Mouse (Mus musculus) adrenal gland (tissue): ENCODE data around the gene Ugt1a8.
"Not testable (repeated sequence)": the region's sequence is repeated elsewhere in the genome, so short reads cannot be mapped to it uniquely, and the experiment has no call there.

Experiments used
- intact Hi-C: fragments of 180-260 bp; cut with DNase I; formaldehyde crosslinking; loops from one replicate; pipeline ENCODE4 v1.15.1; 2025

Ugt1a8 gene

GRCm38 (mm10) chr1:88109027-88109557 is 21.5 kb downstream of the Ugt1a8 start:
- intact Hi-C loops = not testable (repeated sequence)

- intact Hi-C loops = not testable (repeated sequence)
These were observed 22.0 kb downstream of the Ugt1a8 start for GRCm38 (mm10) chr1:88109604-88110003.

GRCm38 (mm10) chr1:88112769-88113168 is 25.2 kb downstream of the Ugt1a8 start:
- intact Hi-C loops = not testable (repeated sequence)

GRCm38 (mm10) chr1:88120550-88120949 is 32.9 kb downstream of the Ugt1a8 start:
- intact Hi-C loops = not testable (repeated sequence)

GRCm38 (mm10) chr1:88121521-88121920 is 33.9 kb downstream of the Ugt1a8 start:
- intact Hi-C loops = not testable (repeated sequence)

GRCm38 (mm10) chr1:88125827-88126360 is 38.3 kb downstream of the Ugt1a8 start:
- intact Hi-C loops = not testable (repeated sequence)

- intact Hi-C loops = not testable (repeated sequence)
These were observed 41.5 kb downstream of the Ugt1a8 start for GRCm38 (mm10) chr1:88129091-88129490.

- intact Hi-C loops = not testable (repeated sequence)
These were observed 42.6 kb downstream of the Ugt1a8 start for GRCm38 (mm10) chr1:88130223-88130622.

GRCm38 (mm10) chr1:88133908-88134456 is 46.4 kb downstream of the Ugt1a8 start:
- intact Hi-C loops = no loop called here

- intact Hi-C loops = not testable (repeated sequence)
These were observed 46.9 kb downstream of the Ugt1a8 start, which contains the start of gene Ugt1a6a for GRCm38 (mm10) chr1:88134457-88135011. TSS of gene Ugt1a6a (plus strand) at chr1:88134809.

- intact Hi-C loops = not testable (repeated sequence)
These were observed 47.8 kb downstream of the Ugt1a8 start for GRCm38 (mm10) chr1:88135229-88135904.

GRCm38 (mm10) chr1:88136646-88137045 is 49.0 kb downstream of the Ugt1a8 start:
- intact Hi-C loops = no loop called here

- intact Hi-C loops = no loop called here
These were observed 49.7 kb downstream of the Ugt1a8 start for GRCm38 (mm10) chr1:88137264-88137663.

GRCm38 (mm10) chr1:88138145-88138544 is 50.5 kb downstream of the Ugt1a8 start:
- intact Hi-C loops = no loop called here

GRCm38 (mm10) chr1:88140492-88140891 is 52.9 kb downstream of the Ugt1a8 start:
- intact Hi-C loops = not testable (repeated sequence)

GRCm38 (mm10) chr1:88143966-88144675 is 56.5 kb downstream of the Ugt1a8 start:
- intact Hi-C loops = not testable (repeated sequence)

- intact Hi-C loops = not testable (repeated sequence)
These were observed 57.7 kb downstream of the Ugt1a8 start for GRCm38 (mm10) chr1:88145278-88145677.

- intact Hi-C loops = loop anchor here (5.0 kb wide), 1 partner anchor 137 kb away; no protein-coding TSS in a partner anchor
These were observed 62.5 kb downstream of the Ugt1a8 start for GRCm38 (mm10) chr1:88150133-88150532.

- intact Hi-C loops = no loop called here
These were observed 70.8 kb downstream of the Ugt1a8 start for GRCm38 (mm10) chr1:88158430-88158829.

- intact Hi-C loops = no loop called here
These were observed 78.1 kb downstream of the Ugt1a8 start, which contains the start of gene Ugt1a5 for GRCm38 (mm10) chr1:88165711-88166110. TSS of gene Ugt1a5 (plus strand) at chr1:88166012.

GRCm38 (mm10) chr1:88172190-88172589 is 84.6 kb downstream of the Ugt1a8 start:
- intact Hi-C loops = not testable (repeated sequence)
